Mouse (Mus musculus): ENCODE measurements at regions not wholly inside any gene's neighbourhood (a gene's known extent, or its start where the extent isn't known, plus 50 kb on each side); places are given as distances from the start of the nearest gene placed in this dataset.

DNA sequence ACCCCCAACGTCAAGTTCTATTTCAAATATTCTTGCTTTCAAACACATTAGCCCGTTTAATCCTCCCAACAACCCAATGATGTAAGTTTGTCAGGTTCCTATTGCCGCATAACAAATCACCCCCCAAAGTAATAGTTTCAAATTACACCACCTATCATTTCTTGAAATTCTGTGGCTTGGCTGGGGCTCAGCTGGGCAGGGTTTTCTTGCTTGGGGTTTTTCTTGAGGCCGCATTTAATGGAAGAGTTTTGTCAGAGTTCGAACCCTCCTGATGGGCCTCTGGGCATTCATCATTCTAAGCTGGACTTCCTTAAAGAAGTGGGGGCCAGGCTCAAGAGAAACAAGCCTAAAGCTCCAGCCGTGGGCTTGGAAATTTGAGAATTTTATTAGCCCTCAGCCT is 178.1 kb upstream of the Habp2 start:
- H3K4me1 ChIP-seq (replicated peaks; ENCODE audit: control insufficient read depth, insufficient read depth, low read length): no peaks in the 10 kb centered on the region
- no peaks in the 10 kb centered on the region for H3K36me3 ChIP-seq (ENCODE audit: control insufficient read depth, insufficient read depth, low read length)
- H3K27me3 ChIP-seq (ENCODE audit: control insufficient read depth, insufficient read depth, low read length): no peaks in the 10 kb centered on the region
- DNase-seq: no peak
- WGBS: 95% methylated on average over 6 of the region's 6 CpGs
- TF ChIP-seq CTCF (IDR thresholded peaks at IDR 0.05; ENCODE audit: borderline replicate concordance, control insufficient read depth, extremely low read depth, insufficient read depth, low read length, poor library complexity): no peak
- no peak for TF ChIP-seq POLR2A (IDR thresholded peaks at IDR 0.05; ENCODE audit: control insufficient read depth, extremely low read depth, insufficient read depth, low read length, poor library complexity)
- H3K27ac ChIP-seq (ENCODE audit: control insufficient read depth, insufficient read depth, low read length): no peak overlapping the region
- no peak overlapping the region for H3K4me3 ChIP-seq (ENCODE audit: control insufficient read depth, insufficient read depth, low read length)

DNA sequence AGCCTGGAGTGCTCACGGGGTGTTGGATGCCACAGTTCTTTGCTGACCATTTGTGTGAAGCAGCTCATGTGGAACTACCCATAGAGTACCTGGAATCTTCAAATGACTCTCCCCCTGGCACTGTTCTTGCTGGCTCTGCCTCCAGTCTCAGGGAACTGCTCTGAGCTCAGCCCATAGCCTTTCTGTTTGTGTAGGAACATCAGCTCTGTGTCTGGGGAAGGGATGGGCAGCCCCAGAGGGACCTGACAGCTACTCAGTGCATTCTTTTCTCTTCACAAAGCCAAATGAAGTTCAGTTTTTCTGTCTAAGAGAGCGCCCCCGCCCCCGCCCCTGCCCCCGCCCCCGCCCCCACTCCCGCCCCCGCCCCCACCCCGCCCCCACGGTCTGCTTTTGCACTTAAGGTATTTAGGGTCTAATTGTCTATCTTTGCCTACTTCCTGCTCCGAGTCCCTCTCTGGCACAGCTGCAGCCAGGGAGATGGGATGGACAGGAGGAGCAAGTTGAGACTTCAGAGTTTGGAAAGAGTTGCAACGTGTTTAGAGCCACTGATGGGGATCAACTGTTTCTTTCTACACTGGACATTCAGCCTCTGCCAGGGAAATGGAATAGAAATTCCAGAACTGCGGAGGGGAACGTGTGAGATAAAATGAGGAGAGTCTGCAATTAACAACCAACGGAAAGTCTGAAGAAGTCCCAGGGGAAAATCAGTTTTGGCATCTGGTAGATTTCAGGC is 171.2 kb upstream of the Habp2 start:
- no peak overlapping the region for H3K27ac ChIP-seq (ENCODE audit: control insufficient read depth, insufficient read depth, low read length)

DNA sequence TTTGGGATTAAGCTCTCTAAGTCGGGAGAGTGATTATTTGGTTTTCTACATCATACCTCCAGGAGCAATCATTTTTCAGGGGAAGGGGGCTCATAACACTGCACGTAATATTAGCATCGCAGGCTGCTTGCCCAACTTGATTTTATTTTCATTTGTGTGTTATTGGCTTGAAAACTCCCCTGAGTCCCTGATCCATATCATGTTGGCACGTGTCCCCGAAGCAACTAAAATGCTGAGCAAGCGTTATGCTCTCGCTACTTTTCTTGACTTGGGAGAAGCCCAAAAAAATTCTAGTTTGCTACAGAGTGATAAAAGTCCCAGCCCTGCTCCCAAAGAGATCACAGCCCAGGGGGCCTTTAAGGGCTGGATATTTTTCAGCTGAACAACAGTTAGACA is 170.7 kb upstream of the Habp2 start:
- WGBS: 90% methylated on average over 7 of the region's 7 CpGs
- no peak for DNase-seq
- no peak overlapping the region for H3K27ac ChIP-seq (ENCODE audit: control insufficient read depth, insufficient read depth, low read length)

More for the DNA sequence above, 171.2 kb upstream of the Habp2 start:
- WGBS: 66% methylated on average over 15 of the region's 15 CpGs
- TF ChIP-seq POLR2A (IDR thresholded peaks at IDR 0.05; ENCODE audit: control insufficient read depth, extremely low read depth, insufficient read depth, low read length, poor library complexity) (no peak), CTCF (IDR thresholded peaks at IDR 0.05; ENCODE audit: borderline replicate concordance, control insufficient read depth, extremely low read depth, insufficient read depth, low read length, poor library complexity) (no peak)
- Histone ChIP-seq H3K27me3 (ENCODE audit: control insufficient read depth, insufficient read depth, low read length) (no peaks in the 10 kb centered on the region), H3K36me3 (ENCODE audit: control insufficient read depth, insufficient read depth, low read length) (no peaks in the 10 kb centered on the region), H3K4me3 (ENCODE audit: control insufficient read depth, insufficient read depth, low read length) (no peak overlapping the region), H3K4me1 (replicated peaks; ENCODE audit: control insufficient read depth, insufficient read depth, low read length) (no peaks in the 10 kb centered on the region)
- no peak for DNase-seq

DNA sequence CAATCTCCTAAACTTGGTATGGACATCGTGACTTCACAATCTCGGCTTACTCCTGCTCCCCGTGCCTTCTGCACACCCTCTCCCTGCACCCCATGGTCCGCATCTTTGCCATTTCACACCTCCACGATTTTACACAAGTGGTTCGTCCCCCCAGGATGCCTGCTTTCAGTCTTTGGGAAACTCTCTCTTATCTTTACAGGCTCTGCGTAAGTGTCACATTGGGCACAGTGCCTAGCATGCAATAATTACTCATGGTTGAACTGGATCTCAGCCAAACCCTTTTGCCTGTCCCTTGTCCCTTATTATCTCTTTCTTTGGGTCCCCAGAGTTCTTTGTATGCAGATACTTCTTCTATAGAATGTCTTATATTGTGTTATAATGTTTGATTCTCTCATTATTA is 166.2 kb upstream of the Habp2 start:
- Histone ChIP-seq H3K4me1 (replicated peaks; ENCODE audit: control insufficient read depth, insufficient read depth, low read length) (no peaks in the 10 kb centered on the region), H3K36me3 (ENCODE audit: control insufficient read depth, insufficient read depth, low read length) (no peaks in the 10 kb centered on the region), H3K27ac (ENCODE audit: control insufficient read depth, insufficient read depth, low read length) (no peak overlapping the region), H3K27me3 (ENCODE audit: control insufficient read depth, insufficient read depth, low read length) (no peaks in the 10 kb centered on the region), H3K4me3 (ENCODE audit: control insufficient read depth, insufficient read depth, low read length) (no peak overlapping the region)
- 93% methylated on average over 7 of the region's 7 CpGs for WGBS
- no peak for TF ChIP-seq CTCF (IDR thresholded peaks at IDR 0.05; ENCODE audit: borderline replicate concordance, control insufficient read depth, extremely low read depth, insufficient read depth, low read length, poor library complexity)
- TF ChIP-seq POLR2A (IDR thresholded peaks at IDR 0.05; ENCODE audit: control insufficient read depth, extremely low read depth, insufficient read depth, low read length, poor library complexity): no peak
- no peak for DNase-seq

More for the DNA sequence above, 170.7 kb upstream of the Habp2 start:
- no peak for TF ChIP-seq POLR2A (IDR thresholded peaks at IDR 0.05; ENCODE audit: control insufficient read depth, extremely low read depth, insufficient read depth, low read length, poor library complexity)
- TF ChIP-seq CTCF (IDR thresholded peaks at IDR 0.05; ENCODE audit: borderline replicate concordance, control insufficient read depth, extremely low read depth, insufficient read depth, low read length, poor library complexity): no peak
- no peak overlapping the region for H3K4me3 ChIP-seq (ENCODE audit: control insufficient read depth, insufficient read depth, low read length)
- no peaks in the 10 kb centered on the region for H3K4me1 ChIP-seq (replicated peaks; ENCODE audit: control insufficient read depth, insufficient read depth, low read length)
- H3K36me3 ChIP-seq (ENCODE audit: control insufficient read depth, insufficient read depth, low read length): no peaks in the 10 kb centered on the region
- no peaks in the 10 kb centered on the region for H3K27me3 ChIP-seq (ENCODE audit: control insufficient read depth, insufficient read depth, low read length)

DNA sequence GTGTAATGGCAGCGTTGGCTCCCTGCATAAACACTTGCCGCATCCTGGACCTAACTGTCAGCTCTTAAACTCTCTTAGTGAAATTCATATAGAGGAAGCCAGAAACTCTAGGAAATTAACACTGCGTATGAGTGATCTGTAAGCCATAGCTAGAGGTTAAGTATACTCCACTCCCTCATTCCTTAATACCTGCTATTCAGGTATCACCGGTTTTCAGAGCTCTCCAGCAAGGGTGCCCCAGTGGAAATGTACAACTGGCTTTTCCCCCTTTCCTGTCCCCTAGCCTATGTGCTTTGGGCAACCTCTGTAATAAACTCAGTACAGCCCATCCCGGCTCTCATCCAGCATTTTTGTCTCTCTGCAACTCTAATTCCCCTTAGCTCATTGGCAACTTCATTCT is 164.8 kb upstream of the Habp2 start:
- Histone ChIP-seq H3K4me1 (replicated peaks; ENCODE audit: control insufficient read depth, insufficient read depth, low read length) (no peaks in the 10 kb centered on the region), H3K36me3 (ENCODE audit: control insufficient read depth, insufficient read depth, low read length) (no peaks in the 10 kb centered on the region), H3K27ac (ENCODE audit: control insufficient read depth, insufficient read depth, low read length) (no peak overlapping the region), H3K4me3 (ENCODE audit: control insufficient read depth, insufficient read depth, low read length) (no peak overlapping the region), H3K27me3 (ENCODE audit: control insufficient read depth, insufficient read depth, low read length) (no peaks in the 10 kb centered on the region)
- TF ChIP-seq CTCF (IDR thresholded peaks at IDR 0.05; ENCODE audit: borderline replicate concordance, control insufficient read depth, extremely low read depth, insufficient read depth, low read length, poor library complexity) (no peak), POLR2A (IDR thresholded peaks at IDR 0.05; ENCODE audit: control insufficient read depth, extremely low read depth, insufficient read depth, low read length, poor library complexity) (no peak)
- DNase-seq: no peak
- WGBS: 89% methylated on average over 5 of the region's 5 CpGs

DNA sequence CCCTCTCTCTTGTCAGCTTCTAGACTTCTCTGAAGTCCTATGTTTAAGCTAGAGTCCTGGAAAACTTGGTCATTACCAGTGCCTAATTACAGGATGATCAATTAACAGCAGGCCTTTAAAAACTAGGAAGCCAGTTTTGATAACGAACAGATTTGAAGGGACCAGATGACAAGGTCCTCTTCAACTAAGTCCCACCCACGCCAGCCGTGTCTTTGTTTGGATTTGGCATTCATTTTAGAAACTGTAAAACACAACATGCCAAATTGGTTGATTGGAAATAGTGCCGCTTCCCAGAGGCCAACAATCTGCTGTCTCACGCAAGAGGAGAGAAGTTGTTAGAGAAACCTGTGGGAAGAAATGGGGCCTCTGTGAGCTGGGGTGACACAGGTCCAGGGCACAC is 155.4 kb upstream of the Habp2 start:
- Histone ChIP-seq H3K27me3 (ENCODE audit: control insufficient read depth, insufficient read depth, low read length) (no peaks in the 10 kb centered on the region), H3K36me3 (ENCODE audit: control insufficient read depth, insufficient read depth, low read length) (no peaks in the 10 kb centered on the region), H3K27ac (ENCODE audit: control insufficient read depth, insufficient read depth, low read length) (no peak overlapping the region), H3K4me3 (ENCODE audit: control insufficient read depth, insufficient read depth, low read length) (no peak overlapping the region), H3K4me1 (replicated peaks; ENCODE audit: control insufficient read depth, insufficient read depth, low read length) (no peaks in the 10 kb centered on the region)
- DNase-seq: no peak
- WGBS: 97% methylated on average over 5 of the region's 5 CpGs
- no peak for TF ChIP-seq POLR2A (IDR thresholded peaks at IDR 0.05; ENCODE audit: control insufficient read depth, extremely low read depth, insufficient read depth, low read length, poor library complexity)
- TF ChIP-seq CTCF (IDR thresholded peaks at IDR 0.05; ENCODE audit: borderline replicate concordance, control insufficient read depth, extremely low read depth, insufficient read depth, low read length, poor library complexity): no peak
